Mouse (Mus musculus): ENCODE data around the gene Nkain1. TPM values are rescaled to one million over a fixed set of nuclear protein-coding genes. Genes with fewer than 3 reads are reported as not detected.

Gene Nkain1
- polyA plus RNA-seq, 1 experiment: 2.4 TPM

DNA sequence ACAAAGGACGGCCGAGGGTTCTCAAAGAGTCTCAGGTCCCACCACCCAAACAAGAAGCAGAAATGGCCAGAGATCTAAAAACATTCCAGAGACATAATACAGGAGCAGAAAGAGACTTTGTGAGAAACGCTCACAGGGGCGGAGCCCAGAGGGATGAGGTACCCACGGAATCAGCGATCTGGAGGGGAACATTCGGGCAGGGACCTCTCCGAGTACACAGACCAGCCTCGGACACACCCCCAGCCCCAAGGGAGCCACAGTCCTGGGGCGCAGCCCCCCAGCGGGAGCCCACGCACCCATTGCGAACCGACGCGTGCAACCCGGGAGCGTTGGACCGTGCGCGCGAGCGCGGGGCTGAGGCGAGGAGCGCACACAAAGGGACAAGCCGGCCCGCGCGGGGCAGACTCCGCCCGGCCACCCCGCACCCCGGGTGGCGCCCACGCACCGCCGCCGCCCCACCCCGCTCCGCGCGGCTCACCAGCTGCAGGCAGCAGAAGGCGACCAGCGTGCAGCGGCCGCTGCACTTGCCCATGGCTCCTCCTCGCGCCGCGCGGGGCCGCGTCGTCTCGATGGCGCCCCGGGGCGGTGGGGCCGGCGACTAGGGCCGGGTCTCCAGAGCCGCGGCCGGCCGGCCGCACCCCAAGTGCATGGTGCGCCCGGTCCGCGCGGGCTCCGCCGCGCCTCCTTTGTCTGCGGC, 474 bp downstream of the Nkain1 start:
- H3K27me3 ChIP-seq (ENCODE audit: control insufficient read depth, insufficient read depth, low read length): peaks cover 14% of the 10 kb centered on the region
- peaks cover 5% of the 10 kb centered on the region; the same call in 1 of the 2 replicates for H3K4me1 ChIP-seq (replicated peaks; ENCODE audit: control insufficient read depth, insufficient read depth, low read length)
- H3K36me3 ChIP-seq (ENCODE audit: control insufficient read depth, insufficient read depth, low read length): no peaks in the 10 kb centered on the region
- no peak overlapping the region for H3K27ac ChIP-seq (ENCODE audit: control insufficient read depth, insufficient read depth, low read length)
- H3K4me3 ChIP-seq (ENCODE audit: control insufficient read depth, insufficient read depth, low read length): 0 out of 2 replicates have a peak overlapping the region, but pooled peaks have one; percentile 3
- 2% methylated on average over 76 of the region's 76 CpGs for WGBS
- peak; percentile 4 for DNase-seq
- TF ChIP-seq POLR2A (IDR thresholded peaks at IDR 0.05; ENCODE audit: control insufficient read depth, extremely low read depth, insufficient read depth, low read length, poor library complexity): no peak
- no peak for TF ChIP-seq CTCF (IDR thresholded peaks at IDR 0.05; ENCODE audit: borderline replicate concordance, control insufficient read depth, extremely low read depth, insufficient read depth, low read length, poor library complexity)

DNA sequence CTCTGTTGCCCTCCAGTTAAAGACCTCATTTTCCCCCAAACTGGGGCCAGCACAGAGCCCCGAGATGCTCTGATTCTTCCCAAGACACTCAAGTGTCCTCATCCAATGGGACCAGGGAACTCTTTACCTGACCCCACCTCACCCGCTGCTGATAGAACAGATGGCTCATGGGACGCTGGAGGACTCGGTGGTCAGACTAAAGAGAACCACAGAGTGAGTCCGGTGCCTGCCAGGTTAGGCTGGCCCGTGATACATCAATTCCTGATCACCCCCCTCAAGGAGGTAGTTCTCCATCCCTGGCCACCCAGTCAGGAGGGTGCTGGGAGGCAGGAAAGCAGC, 992 bp downstream of the Nkain1 start:
- no peak overlapping the region for H3K27ac ChIP-seq (ENCODE audit: control insufficient read depth, insufficient read depth, low read length)
- no peaks in the 10 kb centered on the region for H3K36me3 ChIP-seq (ENCODE audit: control insufficient read depth, insufficient read depth, low read length)
- no peak for DNase-seq
- no peak overlapping the region for H3K4me3 ChIP-seq (ENCODE audit: control insufficient read depth, insufficient read depth, low read length)
- TF ChIP-seq POLR2A (IDR thresholded peaks at IDR 0.05; ENCODE audit: control insufficient read depth, extremely low read depth, insufficient read depth, low read length, poor library complexity) (no peak), CTCF (IDR thresholded peaks at IDR 0.05; ENCODE audit: borderline replicate concordance, control insufficient read depth, extremely low read depth, insufficient read depth, low read length, poor library complexity) (no peak)
- 3% methylated on average over 6 of the region's 6 CpGs for WGBS
- H3K4me1 ChIP-seq (replicated peaks; ENCODE audit: control insufficient read depth, insufficient read depth, low read length): peaks cover 5% of the 10 kb centered on the region; the same call in 1 of the 2 replicates
- peaks cover 14% of the 10 kb centered on the region for H3K27me3 ChIP-seq (ENCODE audit: control insufficient read depth, insufficient read depth, low read length)

DNA sequence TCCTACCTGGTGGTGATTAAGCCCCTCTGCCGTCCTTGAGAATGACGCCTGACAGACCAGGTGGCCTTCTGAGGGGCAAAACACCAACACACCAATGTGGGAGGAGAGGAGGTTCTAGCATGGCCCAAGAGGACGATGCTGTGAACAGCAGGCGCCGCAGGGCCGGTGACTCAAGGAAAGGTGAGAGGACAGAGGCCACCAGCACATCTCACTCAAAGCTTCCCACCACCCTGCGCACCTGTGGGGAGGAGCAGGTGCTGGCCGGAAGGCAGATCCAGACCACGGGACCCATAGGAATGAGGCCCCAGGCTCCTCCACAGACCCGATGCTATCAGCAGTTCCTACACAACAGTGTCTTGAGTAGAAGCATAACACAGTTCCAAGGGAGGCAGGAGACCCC, 1.4 kb downstream of the Nkain1 start:
- no peak for TF ChIP-seq CTCF (IDR thresholded peaks at IDR 0.05; ENCODE audit: borderline replicate concordance, control insufficient read depth, extremely low read depth, insufficient read depth, low read length, poor library complexity)
- no peak for TF ChIP-seq POLR2A (IDR thresholded peaks at IDR 0.05; ENCODE audit: control insufficient read depth, extremely low read depth, insufficient read depth, low read length, poor library complexity)
- H3K4me3 ChIP-seq (ENCODE audit: control insufficient read depth, insufficient read depth, low read length): no peak overlapping the region
- no peaks in the 10 kb centered on the region for H3K36me3 ChIP-seq (ENCODE audit: control insufficient read depth, insufficient read depth, low read length)
- peaks cover 5% of the 10 kb centered on the region; the same call in 1 of the 2 replicates for H3K4me1 ChIP-seq (replicated peaks; ENCODE audit: control insufficient read depth, insufficient read depth, low read length)
- WGBS: 63% methylated on average over 10 of the region's 10 CpGs
- no peak for DNase-seq
- no peak overlapping the region for H3K27ac ChIP-seq (ENCODE audit: control insufficient read depth, insufficient read depth, low read length)
- H3K27me3 ChIP-seq (ENCODE audit: control insufficient read depth, insufficient read depth, low read length): peaks cover 14% of the 10 kb centered on the region

DNA sequence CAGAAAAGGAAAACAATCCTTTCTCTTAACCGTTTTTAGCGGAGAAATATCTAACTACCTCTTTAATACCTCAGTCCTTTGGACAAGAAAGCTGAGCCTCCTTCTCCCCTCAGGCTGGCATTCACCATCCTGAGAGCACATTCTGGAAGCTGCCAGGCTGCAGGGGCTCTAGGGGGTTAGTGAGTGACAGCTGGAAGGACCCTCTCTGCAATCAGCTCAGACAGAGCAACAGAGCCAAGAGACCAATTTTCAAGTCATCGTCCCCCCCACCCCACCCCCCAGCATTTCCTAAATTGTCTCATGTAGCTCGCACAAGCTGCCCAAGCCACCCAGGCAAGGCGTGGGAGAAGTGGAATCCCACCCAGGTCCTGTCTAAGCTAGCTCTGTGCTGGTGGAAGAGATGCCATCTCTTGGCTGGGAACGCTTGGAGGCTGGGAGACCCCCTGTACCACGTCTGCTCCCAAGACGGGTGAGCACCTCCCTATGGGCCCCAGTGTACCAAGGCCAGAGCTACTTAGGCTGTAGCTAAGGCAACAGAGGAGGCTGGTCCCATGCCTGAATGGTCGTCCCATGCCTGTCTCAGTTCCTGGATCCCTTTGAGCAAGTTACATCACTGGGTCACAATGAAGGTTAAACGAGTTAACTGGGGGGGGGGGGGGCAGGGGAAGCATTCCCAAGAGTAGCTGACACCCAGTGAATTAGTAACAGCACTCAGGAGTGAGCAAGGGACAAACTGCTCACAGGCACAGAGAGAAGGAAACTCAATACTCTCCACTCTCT, 2.8 kb downstream of the Nkain1 start:
- 76% methylated on average over 10 of the region's 10 CpGs for WGBS
- Histone ChIP-seq H3K4me3 (ENCODE audit: control insufficient read depth, insufficient read depth, low read length) (no peak overlapping the region), H3K27me3 (ENCODE audit: control insufficient read depth, insufficient read depth, low read length) (peaks cover 14% of the 10 kb centered on the region), H3K4me1 (replicated peaks; ENCODE audit: control insufficient read depth, insufficient read depth, low read length) (peaks cover 5% of the 10 kb centered on the region; the same call in 1 of the 2 replicates), H3K27ac (ENCODE audit: control insufficient read depth, insufficient read depth, low read length) (no peak overlapping the region), H3K36me3 (ENCODE audit: control insufficient read depth, insufficient read depth, low read length) (no peaks in the 10 kb centered on the region)
- TF ChIP-seq CTCF (IDR thresholded peaks at IDR 0.05; ENCODE audit: borderline replicate concordance, control insufficient read depth, extremely low read depth, insufficient read depth, low read length, poor library complexity) (no peak), POLR2A (IDR thresholded peaks at IDR 0.05; ENCODE audit: control insufficient read depth, extremely low read depth, insufficient read depth, low read length, poor library complexity) (no peak)
- DNase-seq: no peak

DNA sequence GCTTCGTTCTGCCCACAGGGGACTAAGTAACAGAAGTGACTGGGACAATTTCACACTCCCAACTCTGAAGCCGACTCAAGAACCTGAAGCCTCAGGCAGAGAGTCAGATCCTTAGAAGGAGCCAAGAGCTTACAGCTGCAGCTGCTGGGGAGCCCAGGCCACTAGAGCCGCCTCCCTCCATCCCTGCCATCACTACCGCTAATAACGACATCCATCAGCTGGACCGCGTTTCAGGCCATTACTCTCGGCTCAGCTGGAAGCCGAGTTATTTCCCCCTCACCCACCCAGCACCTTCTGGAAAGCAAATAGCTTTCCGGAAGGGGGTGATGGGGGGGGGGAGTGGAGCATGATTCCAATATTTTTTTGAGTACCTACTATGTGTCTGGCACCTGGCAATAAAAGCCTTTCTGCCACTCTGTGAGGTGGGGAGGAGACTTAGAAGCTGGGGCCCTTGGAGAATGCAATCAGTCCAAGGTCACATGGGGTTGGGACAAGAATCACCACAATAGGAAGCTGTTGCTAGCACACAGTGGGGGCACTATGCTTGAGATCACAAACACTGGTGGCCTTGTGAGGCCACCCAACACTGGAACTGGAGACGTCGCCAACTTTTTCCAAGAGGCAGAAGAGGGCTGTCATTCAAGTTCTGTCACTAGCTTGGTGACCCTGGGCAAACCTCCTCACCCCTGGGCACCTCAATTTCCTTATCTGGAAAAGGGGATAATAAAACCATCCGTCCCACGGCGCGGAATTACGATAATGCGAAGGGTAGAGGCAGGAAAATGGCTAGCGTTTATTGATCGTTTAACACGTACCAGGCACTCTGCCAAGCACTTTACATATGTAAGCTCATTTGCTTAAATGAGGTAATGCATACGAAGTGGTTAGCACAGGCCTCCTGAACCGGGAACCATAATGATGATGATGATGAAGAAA, 5.7 kb downstream of the Nkain1 start:
- WGBS: 84% methylated on average over 23 of the region's 23 CpGs
- Histone ChIP-seq H3K27ac (ENCODE audit: control insufficient read depth, insufficient read depth, low read length) (no peak overlapping the region), H3K4me3 (ENCODE audit: control insufficient read depth, insufficient read depth, low read length) (no peak overlapping the region), H3K36me3 (ENCODE audit: control insufficient read depth, insufficient read depth, low read length) (no peaks in the 10 kb centered on the region), H3K27me3 (ENCODE audit: control insufficient read depth, insufficient read depth, low read length) (peaks cover 10% of the 10 kb centered on the region), H3K4me1 (replicated peaks; ENCODE audit: control insufficient read depth, insufficient read depth, low read length) (0 out of 2 replicates have a peak, but pooled peaks cover under 1% of the 10 kb centered on the region)
- no peak for TF ChIP-seq POLR2A (IDR thresholded peaks at IDR 0.05; ENCODE audit: control insufficient read depth, extremely low read depth, insufficient read depth, low read length, poor library complexity)
- TF ChIP-seq CTCF (IDR thresholded peaks at IDR 0.05; ENCODE audit: borderline replicate concordance, control insufficient read depth, extremely low read depth, insufficient read depth, low read length, poor library complexity): no peak
- DNase-seq: no peak

DNA sequence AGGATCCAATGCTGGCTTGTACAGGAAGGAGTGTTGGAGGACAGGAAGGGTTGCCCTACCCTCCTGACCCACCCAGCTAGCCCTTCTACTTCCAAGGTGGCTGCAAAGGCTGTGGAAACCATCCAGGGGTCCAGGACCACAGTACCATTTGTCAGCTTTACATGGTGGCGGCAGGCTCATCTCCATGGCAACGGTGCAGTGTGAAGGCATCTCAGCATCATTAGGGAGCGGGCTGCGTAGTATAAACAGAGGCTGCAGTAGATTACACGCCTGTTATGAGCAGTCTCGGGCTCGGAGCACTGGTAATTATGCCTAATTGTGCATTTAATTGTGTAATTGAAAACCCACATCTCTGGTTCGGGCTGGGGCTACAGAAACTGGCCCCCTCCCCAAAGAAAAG, 10.2 kb downstream of the Nkain1 start:
- 79% methylated on average over 8 of the region's 8 CpGs for WGBS
- no peak overlapping the region for H3K27ac ChIP-seq (ENCODE audit: control insufficient read depth, insufficient read depth, low read length)
- no peaks in the 10 kb centered on the region for H3K36me3 ChIP-seq (ENCODE audit: control insufficient read depth, insufficient read depth, low read length)
- H3K4me3 ChIP-seq (ENCODE audit: control insufficient read depth, insufficient read depth, low read length): no peak overlapping the region
- no peak for TF ChIP-seq CTCF (IDR thresholded peaks at IDR 0.05; ENCODE audit: borderline replicate concordance, control insufficient read depth, extremely low read depth, insufficient read depth, low read length, poor library complexity)
- no peak for TF ChIP-seq POLR2A (IDR thresholded peaks at IDR 0.05; ENCODE audit: control insufficient read depth, extremely low read depth, insufficient read depth, low read length, poor library complexity)
- no peaks in the 10 kb centered on the region for H3K4me1 ChIP-seq (replicated peaks; ENCODE audit: control insufficient read depth, insufficient read depth, low read length)
- no peak for DNase-seq
- H3K27me3 ChIP-seq (ENCODE audit: control insufficient read depth, insufficient read depth, low read length): no peaks in the 10 kb centered on the region

Measured in thymus, adult 2 months (tissue).